Mouse (Mus musculus) liver, embryonic 15.5 days (tissue): ENCODE data around the gene Relch. TPM values are rescaled to one million over a fixed set of nuclear protein-coding genes. Genes with fewer than 3 reads are reported as not detected.

Experiments used
- ATAC-seq: fragments of 200-750 bp; cut with Nextera tagmentation; 2 replicates; pipeline ENCODE4 v1.8.0; 2017; ENCODE audit warnings: moderate number of reproducible peaks, mild to moderate bottlenecking, moderate library complexity; ENCODE audit not compliant: insufficient read depth
- H3K27ac ChIP-seq: fragments of 300-500 bp; sonication (generic); replicated peaks from 2 replicates; pipeline ENCODE4 v1.5.1; 2015; ENCODE audit warnings: mild to moderate bottlenecking, inconsistent platforms
- H3K27me3 ChIP-seq: fragments of 300-500 bp; sonication (generic); 2 replicates; pipeline ENCODE4 v1.6.1; 2015; ENCODE audit warnings: mild to moderate bottlenecking, inconsistent platforms
- H3K36me3 ChIP-seq: fragments of 300-500 bp; sonication (generic); replicated peaks from 2 replicates; pipeline ENCODE4 v1.6.1; 2015; ENCODE audit warnings: moderate library complexity, mild to moderate bottlenecking, inconsistent platforms
- H3K4me1 ChIP-seq: fragments of 300-500 bp; sonication (generic); replicated peaks from 2 replicates; pipeline ENCODE4 v1.6.1; 2015; ENCODE audit warnings: inconsistent platforms
- H3K4me2 ChIP-seq: fragments of 300-500 bp; sonication (generic); 2 replicates; pipeline ENCODE4 v1.6.1; 2015; ENCODE audit warnings: moderate library complexity, mild to moderate bottlenecking, inconsistent platforms
- H3K4me3 ChIP-seq: fragments of 300-500 bp; sonication (generic); replicated peaks from 2 replicates; pipeline ENCODE4 v1.5.1; 2015; ENCODE audit warnings: mild to moderate bottlenecking, inconsistent platforms
- H3K9ac ChIP-seq: fragments of 300-500 bp; sonication (generic); 2 replicates; pipeline ENCODE4 v1.6.1; 2015; ENCODE audit warnings: moderate library complexity, mild to moderate bottlenecking, inconsistent platforms
- H3K9me3 ChIP-seq: fragments of 300-500 bp; sonication (generic); replicated peaks from 2 replicates; pipeline ENCODE4 v1.6.1; 2016; ENCODE audit warnings: inconsistent platforms
- whole genome bisulfite sequencing: fragments of 180-500 bp; shearing (Covaris S2); methylation state at CpG from one replicate; pipeline ENCODE4 v1.1.7; 2015; ENCODE audit warnings: mixed read lengths; ENCODE audit not compliant: insufficient replicate concordance; 5-methylcytosine and 5-hydroxymethylcytosine counted together
- polyA plus RNA-seq: library from polyadenylated mRNA; unstranded; fragments of >200 nt; fragmentation: Nextera tagmentation; extraction: Ambion mirVana; gene quantifications from 2 replicates; pipeline ENCODE4 v1.2.1, GENCODE M21; 2015

The Relch gene
- polyA plus RNA-seq, result 11.5 TPM in 2 replicates

DNA sequence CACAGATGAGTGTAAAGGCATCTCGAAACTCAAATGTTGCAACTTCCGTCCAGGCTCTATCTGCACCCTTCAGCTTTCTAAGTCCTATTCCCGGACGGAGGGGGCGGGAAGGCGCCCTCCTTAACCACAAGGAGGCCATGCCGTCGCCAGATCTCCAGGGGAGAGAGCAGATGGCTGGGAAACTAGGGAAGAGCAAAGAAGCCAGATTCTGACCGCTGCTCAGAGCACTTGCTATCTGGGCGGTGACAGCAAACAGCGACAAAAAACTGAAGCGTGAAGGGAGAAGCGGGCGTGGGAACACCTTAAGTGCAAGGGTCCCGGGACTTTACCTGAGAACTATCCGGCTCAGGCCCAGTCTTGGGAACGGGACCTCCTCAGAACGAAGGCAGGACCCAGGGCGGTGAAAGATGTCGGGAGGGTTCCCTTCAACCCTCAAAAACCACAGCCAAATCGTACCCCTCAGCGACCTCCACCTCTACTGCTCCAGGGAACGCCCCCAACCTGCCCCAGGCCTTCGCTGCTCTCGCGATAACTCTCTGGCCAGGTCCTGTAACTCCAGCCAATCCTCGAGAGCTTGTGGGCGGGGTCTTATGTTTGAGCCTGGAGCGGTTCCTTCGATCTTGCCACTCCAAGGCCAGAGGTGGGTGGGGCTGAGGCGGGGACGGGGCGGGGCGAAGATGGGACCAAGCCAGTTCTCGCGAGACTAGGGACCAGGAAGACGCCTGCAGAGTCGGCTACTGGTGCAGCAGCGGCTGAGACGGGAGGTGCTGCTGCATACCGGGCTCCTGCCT lies at the start of gene Relch, which contains the start of gene Pign:
TSS of gene Relch (plus strand) at position 691 of the 791 bp plus-strand sequence.
TSS of gene Pign (minus strand) at position 507 of the 791 bp plus-strand sequence.
- Histone ChIP-seq H3K9me3 (no peaks in the 10 kb centered on the region), H3K27ac (peak within 1 kb of the TSS; percentile 86), H3K4me2 (peak within 1 kb of the TSS; percentile 87), H3K27me3 (no peaks in the 10 kb centered on the region), H3K4me3 (peak within 1 kb of the TSS; percentile 98), H3K4me1 (peaks cover 40% of the 10 kb centered on the region), H3K9ac (peak within 1 kb of the TSS; percentile 89), H3K36me3 (peaks cover 6% of the 10 kb centered on the region; the same call in 1 of the 2 replicates)
- under 1% methylated on average over 41 of the region's 41 CpGs for WGBS
- ATAC-seq, result peak; percentile 98

- no peaks in the 10 kb centered on the region for H3K9me3 ChIP-seq
- H3K27ac ChIP-seq, result no peak overlapping the region
- no peak overlapping the region for H3K4me2 ChIP-seq
- H3K27me3 ChIP-seq, result no peaks in the 10 kb centered on the region
- WGBS, result 36% methylated on average over 3 of the region's 3 CpGs
- ATAC-seq, result no peak
- no peak overlapping the region for H3K9ac ChIP-seq
- 0 out of 2 replicates have a peak, but pooled peaks cover 3% of the 10 kb centered on the region for H3K36me3 ChIP-seq
- no peak overlapping the region for H3K4me3 ChIP-seq
- no peaks in the 10 kb centered on the region for H3K4me1 ChIP-seq
Measured at GRCm38 (mm10) chr1:105630481-105630880, 33.2 kb upstream of the Relch start.

- H3K27me3 ChIP-seq, result no peaks in the 10 kb centered on the region
- H3K36me3 ChIP-seq, result peaks cover 32% of the 10 kb centered on the region
- H3K4me2 ChIP-seq, result no peak overlapping the region
- H3K4me3 ChIP-seq, result no peak overlapping the region
- 66% methylated on average over 3 of the region's 3 CpGs for WGBS
- no peak for ATAC-seq
- H3K9me3 ChIP-seq, result no peaks in the 10 kb centered on the region
- H3K9ac ChIP-seq, result no peak overlapping the region
- no peak overlapping the region for H3K27ac ChIP-seq
- H3K4me1 ChIP-seq, result no peaks in the 10 kb centered on the region
Measured at GRCm38 (mm10) chr1:105644093-105644492, 19.6 kb upstream of the Relch start.

GRCm38 (mm10) chr1:105650650-105651049 lies 13.0 kb upstream of the Relch start:
- H3K4me3 ChIP-seq, result no peak overlapping the region
- no peak for ATAC-seq
- no peaks in the 10 kb centered on the region for H3K4me1 ChIP-seq
- peaks cover 25% of the 10 kb centered on the region for H3K36me3 ChIP-seq
- no peak overlapping the region for H3K27ac ChIP-seq
- H3K9me3 ChIP-seq, result no peaks in the 10 kb centered on the region
- no peak overlapping the region for H3K4me2 ChIP-seq
- H3K27me3 ChIP-seq, result no peaks in the 10 kb centered on the region
- 79% methylated on average over 1 of the region's 1 CpGs for WGBS
- no peak overlapping the region for H3K9ac ChIP-seq

DNA sequence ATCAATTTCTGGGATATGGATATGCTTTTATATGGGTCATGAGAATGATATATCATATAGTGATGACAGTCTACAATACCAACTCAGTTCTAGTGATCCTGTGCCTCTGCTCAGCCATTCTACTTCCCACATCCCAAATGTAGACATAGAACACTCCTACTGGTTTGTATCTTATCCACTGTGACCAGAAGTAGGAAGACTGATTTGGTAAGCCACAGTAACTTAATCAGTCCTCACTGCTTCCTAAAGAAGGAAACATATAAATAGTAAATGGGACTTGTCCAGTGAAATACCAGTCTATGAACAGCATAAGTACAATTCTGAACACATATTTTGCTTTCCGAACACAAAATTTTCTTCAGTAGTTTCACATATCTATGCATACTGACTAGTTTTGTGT lies 9.7 kb upstream of the Relch start:
- H3K27ac ChIP-seq, result no peak overlapping the region

GRCm38 (mm10) chr1:105660015-105660414 lies 3.6 kb upstream of the Relch start:
- no peaks in the 10 kb centered on the region for H3K27me3 ChIP-seq
- no peak overlapping the region for H3K4me2 ChIP-seq
- H3K4me3 ChIP-seq, result no peak overlapping the region
- no peak for ATAC-seq
- no peak overlapping the region for H3K9ac ChIP-seq
- no peaks in the 10 kb centered on the region for H3K9me3 ChIP-seq
- H3K27ac ChIP-seq, result no peak overlapping the region
- H3K4me1 ChIP-seq, result peaks cover 24% of the 10 kb centered on the region
- peaks cover 11% of the 10 kb centered on the region for H3K36me3 ChIP-seq
- 16% methylated on average over 3 of the region's 3 CpGs for WGBS

More for the DNA sequence above, 9.7 kb upstream of the Relch start:
- no peak overlapping the region for H3K9ac ChIP-seq
- no peak overlapping the region for H3K4me2 ChIP-seq
- H3K9me3 ChIP-seq, result no peaks in the 10 kb centered on the region
- no peak for ATAC-seq
- 90% methylated on average over 1 of the region's 1 CpGs for WGBS
- no peak overlapping the region for H3K4me3 ChIP-seq
- H3K4me1 ChIP-seq, result no peaks in the 10 kb centered on the region
- no peaks in the 10 kb centered on the region for H3K27me3 ChIP-seq
- H3K36me3 ChIP-seq, result peaks cover 22% of the 10 kb centered on the region

DNA sequence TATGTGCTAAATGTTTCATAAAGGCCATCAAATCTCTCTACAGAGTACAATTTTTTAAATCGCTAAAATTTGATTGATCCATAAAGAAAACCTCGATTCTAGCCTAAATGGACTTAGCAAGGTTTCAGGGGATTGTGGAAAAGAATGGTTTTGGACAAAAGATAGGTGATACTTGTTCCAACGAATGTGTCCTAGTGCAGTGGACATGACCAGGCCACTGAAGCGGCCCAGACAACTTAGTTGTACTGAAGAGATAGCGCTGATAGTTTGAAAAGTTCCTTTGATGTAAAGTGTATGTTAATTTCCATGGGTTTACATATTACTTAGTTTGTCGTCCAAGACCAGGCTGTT lies 866 bp upstream of the Relch start:
- Histone ChIP-seq H3K27ac (peak overlapping the region; percentile 86), H3K4me3 (peak overlapping the region; percentile 98), H3K4me1 (peaks cover 37% of the 10 kb centered on the region), H3K4me2 (peak overlapping the region; percentile 73), H3K9me3 (no peaks in the 10 kb centered on the region), H3K27me3 (no peaks in the 10 kb centered on the region), H3K9ac (peak overlapping the region; percentile 70), H3K36me3 (peaks cover 6% of the 10 kb centered on the region; the same call in 1 of the 2 replicates)
- WGBS, result 3% methylated on average over 6 of the region's 6 CpGs
- ATAC-seq, result no peak

- Histone ChIP-seq H3K9me3 (no peaks in the 10 kb centered on the region), H3K4me2 (peak overlapping the region; percentile 87), H3K36me3 (peaks cover 3% of the 10 kb centered on the region; the same call in 1 of the 2 replicates), H3K27ac (peak overlapping the region; percentile 81), H3K9ac (peak overlapping the region; percentile 89), H3K27me3 (no peaks in the 10 kb centered on the region), H3K4me1 (peaks cover 40% of the 10 kb centered on the region), H3K4me3 (peak overlapping the region; percentile 98)
- WGBS, result under 1% methylated on average over 67 of the region's 68 CpGs
- peak; percentile 8 for ATAC-seq
Measured at GRCm38 (mm10) chr1:105663962-105664812, 526 bp downstream of the Relch start.

GRCm38 (mm10) chr1:105669700-105670099 lies 6.0 kb downstream of the Relch start:
- no peaks in the 10 kb centered on the region for H3K9me3 ChIP-seq
- H3K9ac ChIP-seq, result no peak overlapping the region
- H3K4me2 ChIP-seq, result no peak overlapping the region
- H3K27me3 ChIP-seq, result no peaks in the 10 kb centered on the region
- no peak for ATAC-seq
- peaks cover 3% of the 10 kb centered on the region; the same call in 1 of the 2 replicates for H3K36me3 ChIP-seq
- H3K27ac ChIP-seq, result no peak overlapping the region
- peaks cover 22% of the 10 kb centered on the region for H3K4me1 ChIP-seq
- H3K4me3 ChIP-seq, result no peak overlapping the region

DNA sequence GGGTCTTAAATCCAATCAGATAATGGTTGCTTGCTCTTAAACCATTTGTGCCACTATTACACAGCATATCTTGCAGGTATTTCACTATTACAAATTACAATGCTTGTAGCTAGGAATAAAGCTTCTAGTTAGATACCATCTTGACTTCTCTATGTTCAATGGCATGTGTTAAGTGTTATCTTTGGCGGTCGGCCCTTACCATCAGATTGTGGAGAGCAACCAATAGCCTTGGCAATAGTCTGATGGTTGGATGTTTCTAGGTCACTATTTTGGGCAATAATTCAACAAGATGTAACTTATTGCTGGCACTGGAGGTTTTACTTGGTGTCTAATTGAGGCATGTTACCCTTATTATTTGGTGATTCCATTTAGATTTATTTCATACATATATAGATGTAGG lies 11.1 kb downstream of the Relch start:
- no peak overlapping the region for H3K9ac ChIP-seq
- H3K4me3 ChIP-seq, result no peak overlapping the region
- 0 out of 2 replicates have a peak, but pooled peaks cover 5% of the 10 kb centered on the region for H3K36me3 ChIP-seq
- no peak overlapping the region for H3K27ac ChIP-seq
- H3K27me3 ChIP-seq, result no peaks in the 10 kb centered on the region
- H3K9me3 ChIP-seq, result no peaks in the 10 kb centered on the region
- peaks cover 3% of the 10 kb centered on the region; the same call in 1 of the 2 replicates for H3K4me1 ChIP-seq
- no peak for ATAC-seq
- WGBS, result 76% methylated on average over 2 of the region's 2 CpGs
- no peak overlapping the region for H3K4me2 ChIP-seq

GRCm38 (mm10) chr1:105680587-105680986 lies 16.9 kb downstream of the Relch start:
- Histone ChIP-seq H3K36me3 (peaks cover 9% of the 10 kb centered on the region; the same call in 1 of the 2 replicates), H3K9ac (no peak overlapping the region), H3K27me3 (no peaks in the 10 kb centered on the region), H3K4me2 (no peak overlapping the region), H3K9me3 (no peaks in the 10 kb centered on the region), H3K27ac (no peak overlapping the region), H3K4me1 (no peaks in the 10 kb centered on the region; the same call in 1 of the 2 replicates), H3K4me3 (no peak overlapping the region)
- 51% methylated on average over 1 of the region's 1 CpGs for WGBS
- no peak for ATAC-seq
